Mouse (Mus musculus): Measurements from ENCODE around the gene Eloa. TPM values are rescaled to one million over a fixed set of nuclear protein-coding genes. Genes with fewer than 3 reads are reported as not detected.

The Eloa gene
- 15.9 and 18.6 TPM in 2 replicates for polyA plus RNA-seq (2012; rRNA removed)

DNA sequence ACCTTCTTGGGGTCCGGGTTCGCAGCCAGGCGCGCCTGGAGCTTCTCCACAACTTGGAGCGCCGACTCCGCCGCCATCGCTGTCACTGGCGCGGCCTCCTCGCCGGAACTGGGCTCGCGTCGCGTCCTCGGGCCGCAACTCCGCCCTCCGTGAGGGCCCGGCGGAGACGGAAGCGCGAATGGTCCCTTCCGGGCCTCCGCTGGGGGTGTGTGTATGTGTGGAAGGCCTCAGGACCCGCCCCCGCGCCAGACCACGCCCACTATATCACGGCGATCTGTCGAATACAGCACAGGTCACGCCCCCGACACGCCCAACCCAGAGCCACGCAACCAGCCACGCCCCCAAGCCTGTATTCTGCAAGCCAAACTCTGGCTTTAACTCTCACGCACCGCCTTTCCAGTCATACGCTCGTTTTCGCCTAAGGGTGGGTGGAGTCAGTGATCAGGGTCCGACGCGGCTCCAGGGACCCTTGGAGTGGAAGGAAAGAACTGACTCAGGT is at the start of gene Eloa:
Gene Eloa (minus strand): TSS at position 215 of the 499 bp plus-strand sequence.

DNA sequence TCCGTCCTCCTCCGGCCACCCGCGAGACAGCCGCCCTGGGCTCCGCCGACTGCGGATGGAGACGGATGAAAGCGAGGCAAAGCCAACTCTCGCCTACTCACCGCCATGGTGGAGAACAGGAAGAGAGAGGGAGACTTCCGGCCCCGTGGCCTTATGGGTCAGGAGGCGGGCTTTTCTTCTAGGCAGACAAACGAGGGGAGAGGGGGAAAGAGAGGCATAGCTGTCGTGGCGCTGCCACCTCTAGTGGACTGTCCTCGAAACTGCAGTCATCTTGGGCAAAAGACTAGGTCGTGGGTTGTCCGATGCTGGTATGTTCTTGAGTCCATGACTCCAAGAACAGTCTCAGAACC is 31.7 kb upstream of the Eloa start, which contains the start of gene Rpl11:
Gene Rpl11 (minus strand): TSS at position 182 of the 350 bp plus-strand sequence.

DNA sequence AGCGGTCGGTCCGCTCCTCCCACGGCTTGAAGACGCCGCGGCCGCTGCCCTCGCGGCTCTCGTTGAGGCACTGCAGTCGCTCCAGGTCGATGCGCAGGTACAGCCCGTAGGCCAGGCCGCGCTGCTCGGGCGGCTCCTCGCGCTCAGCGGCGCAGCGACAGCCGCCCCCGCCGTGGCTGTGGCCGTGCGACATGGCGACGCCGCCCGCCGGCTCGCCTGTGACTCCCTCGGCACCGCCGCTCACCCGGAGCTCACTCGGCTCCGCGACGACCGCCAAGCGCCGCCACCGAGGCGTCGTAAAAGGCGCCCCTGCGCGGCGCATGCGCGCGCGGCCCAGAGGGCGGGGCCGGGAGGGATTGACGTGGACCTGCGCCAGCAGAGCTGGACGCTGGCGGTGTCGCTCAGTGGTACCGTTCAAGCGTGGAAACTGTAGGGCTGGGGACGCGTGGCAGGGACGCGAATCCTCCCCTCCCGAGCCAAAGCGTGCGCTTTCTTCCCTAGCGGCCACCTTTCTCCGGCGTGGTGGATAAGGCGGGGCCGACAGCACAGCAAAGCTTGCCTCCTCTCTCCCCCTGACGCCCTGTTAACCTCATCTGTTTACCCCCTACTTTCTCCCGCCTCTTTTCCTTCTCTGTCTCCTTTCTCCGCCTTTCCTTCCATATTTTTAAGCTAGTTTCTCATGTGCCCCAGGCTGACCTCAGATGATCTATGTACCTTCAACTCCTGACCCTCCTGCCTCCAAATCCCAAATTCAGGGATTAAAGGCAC is 34.4 kb downstream of the Eloa start, which contains the start of gene Pithd1:
Gene Pithd1 (minus strand): TSS at position 322 of the 768 bp plus-strand sequence.

DNA sequence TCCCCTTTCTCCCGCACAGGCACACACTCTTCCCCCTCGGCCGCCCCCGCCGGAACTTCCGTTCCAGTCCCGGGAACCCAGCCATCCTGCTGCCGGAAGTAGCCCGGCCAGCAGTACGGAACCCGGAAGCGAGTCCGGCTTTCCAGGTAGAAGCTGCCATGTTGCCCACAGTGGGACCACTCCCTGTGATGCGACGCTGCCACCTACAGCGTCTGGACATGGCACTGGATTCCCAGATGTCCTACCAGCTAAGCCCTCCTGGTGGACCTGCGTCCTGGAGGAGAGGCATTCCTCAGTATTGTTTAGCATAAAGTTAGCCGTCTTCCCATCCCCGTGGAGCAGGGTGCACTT is 49.0 kb downstream of the Eloa start, which contains the start of gene Lypla2:
Gene Lypla2 (minus strand): TSS at position 71 of the 351 bp plus-strand sequence.

DNA sequence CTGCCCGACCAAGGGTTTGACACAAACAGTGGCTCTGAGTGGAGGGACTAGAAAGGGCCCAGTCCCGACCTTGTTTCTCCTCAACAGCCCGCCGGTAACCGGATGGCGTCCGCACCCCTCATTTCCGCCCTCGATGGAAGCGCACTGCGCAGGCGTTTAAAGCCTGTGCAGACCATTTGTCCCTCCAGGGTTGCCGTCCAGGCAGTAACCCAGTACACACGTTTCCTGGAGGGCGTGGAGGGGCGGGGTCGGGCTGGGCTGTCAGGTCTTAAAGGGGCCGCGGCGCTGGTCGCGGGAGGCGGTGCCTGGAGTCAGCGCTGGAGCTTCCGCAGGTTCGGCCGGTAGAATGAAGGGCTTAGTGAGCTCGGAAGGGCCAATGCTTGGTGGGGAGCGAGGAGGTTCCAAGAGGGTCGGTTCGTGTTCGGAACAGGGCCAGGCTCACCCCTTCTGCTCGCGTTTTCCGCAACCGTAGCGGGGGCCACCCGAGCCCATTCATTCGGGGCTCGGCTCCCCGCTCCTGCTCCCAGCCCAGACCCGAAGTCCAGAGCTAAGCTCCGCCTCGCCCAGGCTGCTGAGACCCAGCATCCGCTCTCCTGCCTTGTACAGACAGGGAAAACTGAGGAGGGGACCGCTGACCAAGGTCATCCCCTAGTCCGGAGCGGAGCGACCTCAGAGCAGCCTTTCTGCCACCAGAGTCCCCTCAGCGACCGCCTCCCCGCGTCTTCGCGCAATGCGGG is 57.9 kb downstream of the Eloa start, which contains the start of gene Gale:
Gene Gale (plus strand): TSS at position 271 of the 737 bp plus-strand sequence.

Other genes with a start within 250 kb of the Eloa start
- 50.1 and 59.1 TPM in 2 replicates for gene Srsf10, start 166.0 kb downstream of the Eloa start, polyA plus RNA-seq (2012; rRNA removed)
- gene Pnrc2, start 147.9 kb downstream of the Eloa start, polyA plus RNA-seq (2012; rRNA removed), result 47.9 and 52.3 TPM in 2 replicates
- 1.8 and 2.1 TPM in 2 replicates for gene Cnr2, start 126.4 kb downstream of the Eloa start, polyA plus RNA-seq (2012; rRNA removed)
- gene Fuca1, start 101.0 kb downstream of the Eloa start, polyA plus RNA-seq (2012; rRNA removed), result 11.9 and 12.6 TPM in 2 replicates
- 44.8 and 46.2 TPM in 2 replicates for gene Hmgcl, start 75.3 kb downstream of the Eloa start, polyA plus RNA-seq (2012; rRNA removed)
- 19.5 and 25.1 TPM in 2 replicates for gene Gale, start 58.0 kb downstream of the Eloa start, polyA plus RNA-seq (2012; rRNA removed)
- 24.8 and 26.6 TPM in 2 replicates for gene Lypla2, start 49.1 kb downstream of the Eloa start, polyA plus RNA-seq (2012; rRNA removed)
- gene Pithd1, start 34.5 kb downstream of the Eloa start, polyA plus RNA-seq (2012; rRNA removed), result 44.7 and 54.4 TPM in 2 replicates
- gene Rpl11, start 31.7 kb upstream of the Eloa start, polyA plus RNA-seq (2012; rRNA removed), result 859 and 885 TPM in 2 replicates
- 18.2 and 22.3 TPM in 2 replicates for gene Id3, start 121.7 kb upstream of the Eloa start, polyA plus RNA-seq (2012; rRNA removed)
- gene E2f2, start 150.6 kb upstream of the Eloa start, polyA plus RNA-seq (2012; rRNA removed), result 35.3 and 43.7 TPM in 2 replicates
- gene Asap3, start 184.6 kb upstream of the Eloa start, polyA plus RNA-seq (2012; rRNA removed), result 1.2 and 1.3 TPM in 2 replicates
- gene Tcea3, start 226.0 kb upstream of the Eloa start, polyA plus RNA-seq (2012; rRNA removed), result 3.8 and 5.2 TPM in 2 replicates

All from liver, embryonic 14 days (tissue).